Mouse (Mus musculus) kidney, embryonic 16.5 days (tissue): Measurements from ENCODE around the gene Rwdd3. TPM values are rescaled to one million over a fixed set of nuclear protein-coding genes. Genes with fewer than 3 reads are reported as not detected.

Experiments used
- ATAC-seq: fragments of 200-750 bp; cut with Nextera tagmentation; 2 replicates; pipeline ENCODE4 v1.8.0; 2017; ENCODE audit warnings: moderate TSS enrichment; ENCODE audit not compliant: low FRiP score, low TSS enrichment
- H3K27ac ChIP-seq: fragments of 300-500 bp; sonication (generic); 2 replicates; pipeline ENCODE4 v1.5.1; 2014; ENCODE audit warnings: low read length
- H3K27me3 ChIP-seq: fragments of 300-500 bp; sonication (generic); 2 replicates; pipeline ENCODE4 v1.6.1; 2014; ENCODE audit warnings: low read length, control low read depth, mixed read lengths; ENCODE audit not compliant: insufficient read depth
- H3K36me3 ChIP-seq: fragments of 300-500 bp; sonication (generic); 2 replicates; pipeline ENCODE4 v1.6.1; 2014; ENCODE audit warnings: low read length, control low read depth, mixed read lengths; ENCODE audit not compliant: insufficient read depth
- H3K4me1 ChIP-seq: fragments of 300-500 bp; sonication (generic); 2 replicates; pipeline ENCODE4 v1.6.1; 2014; ENCODE audit warnings: low read length, control low read depth, mixed read lengths; ENCODE audit not compliant: insufficient read depth
- H3K4me2 ChIP-seq: fragments of 300-500 bp; sonication (generic); replicated peaks from 2 replicates; pipeline ENCODE4 v1.6.1; 2014; ENCODE audit warnings: low read depth, low read length
- H3K4me3 ChIP-seq: fragments of 300-500 bp; sonication (generic); 2 replicates; pipeline ENCODE4 v1.5.1; 2014; ENCODE audit warnings: mild to moderate bottlenecking, low read length
- H3K9ac ChIP-seq: fragments of 300-500 bp; sonication (generic); replicated peaks from 2 replicates; pipeline ENCODE4 v1.6.1; 2014; ENCODE audit warnings: low read length
- H3K9me3 ChIP-seq: fragments of 300-500 bp; sonication (generic); 2 replicates; pipeline ENCODE4 v1.6.1; 2016; ENCODE audit warnings: low read length, control low read depth
- WGBS: fragments of 180-500 bp; shearing (Covaris S2); extraction: QIAGEN DNeasy Blood & Tissue Kit; methylation state at CpG from one replicate; pipeline ENCODE4 v1.1.7; 2014; 5-methylcytosine and 5-hydroxymethylcytosine counted together
- polyA plus RNA-seq: library from polyadenylated mRNA; unstranded; fragments of >200 nt; fragmentation: Nextera tagmentation; extraction: Ambion mirVana; gene quantifications from 2 replicates; pipeline ENCODE4 v1.2.1, GENCODE M21; 2015

The Rwdd3 gene
- polyA plus RNA-seq, 1 experiment from 2014 or later, result 5.4 TPM

DNA sequence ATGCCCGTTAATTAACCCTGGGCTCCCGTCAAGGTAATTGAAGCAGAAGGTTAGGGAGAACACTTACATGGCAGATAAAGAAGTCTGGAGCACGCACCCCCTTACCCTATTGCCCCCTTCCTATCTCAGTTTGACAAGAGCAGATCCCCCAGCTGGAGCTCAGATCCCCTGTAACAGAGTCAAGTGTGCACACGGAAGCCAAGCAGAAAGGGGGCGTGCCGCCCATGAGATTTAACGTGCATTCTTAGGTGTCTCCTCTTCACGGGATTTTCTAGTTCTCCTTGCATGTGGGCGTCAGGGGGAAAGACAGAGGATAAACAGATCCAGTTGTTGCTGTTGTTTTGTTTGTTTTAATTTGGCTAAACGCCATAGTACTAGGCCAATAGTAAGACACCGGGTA, 37.6 kb downstream of the Rwdd3 start:
- Histone ChIP-seq H3K27ac (no peak overlapping the region), H3K9me3 (peaks cover under 1% of the 10 kb centered on the region; the same call in 1 of the 2 replicates), H3K9ac (no peak overlapping the region), H3K4me3 (no peak overlapping the region), H3K4me1 (no peaks in the 10 kb centered on the region), H3K27me3 (no peaks in the 10 kb centered on the region), H3K4me2 (no peak overlapping the region), H3K36me3 (no peaks in the 10 kb centered on the region)
- no peak for ATAC-seq
- WGBS, result 71% methylated on average over 11 of the region's 11 CpGs

DNA sequence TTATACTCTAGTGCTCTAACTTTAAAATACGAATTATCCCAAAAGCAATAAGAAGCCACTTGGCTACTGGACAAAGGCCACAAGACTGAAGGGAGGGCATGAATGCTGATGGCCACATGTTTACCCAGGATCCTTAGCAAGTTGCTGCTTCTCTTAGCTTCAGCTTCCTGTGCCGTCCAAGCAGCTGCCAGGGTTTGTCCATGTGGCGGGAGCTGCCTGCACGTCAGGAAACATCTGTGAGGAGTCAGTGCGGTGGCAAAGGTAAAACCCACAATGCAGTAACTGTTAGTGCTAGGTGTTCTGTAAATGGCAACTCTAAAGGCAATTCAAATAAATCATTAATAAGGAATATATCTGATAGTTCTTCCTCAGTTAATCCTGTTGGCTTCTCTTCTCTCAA, 38.5 kb downstream of the Rwdd3 start:
- WGBS, result 80% methylated on average over 5 of the region's 5 CpGs
- H3K27ac ChIP-seq, result no peak overlapping the region
- no peaks in the 10 kb centered on the region for H3K4me1 ChIP-seq
- no peak overlapping the region for H3K4me3 ChIP-seq
- H3K4me2 ChIP-seq, result no peak overlapping the region
- no peaks in the 10 kb centered on the region for H3K36me3 ChIP-seq
- H3K27me3 ChIP-seq, result no peaks in the 10 kb centered on the region
- peaks cover 4% of the 10 kb centered on the region; the same call in 1 of the 2 replicates for H3K9me3 ChIP-seq
- no peak overlapping the region for H3K9ac ChIP-seq
- no peak for ATAC-seq

- no peak overlapping the region for H3K27ac ChIP-seq
- H3K9ac ChIP-seq, result no peak overlapping the region
- no peak overlapping the region for H3K4me2 ChIP-seq
- H3K36me3 ChIP-seq, result no peaks in the 10 kb centered on the region
- 93% methylated on average over 2 of the region's 2 CpGs for WGBS
- no peaks in the 10 kb centered on the region for H3K27me3 ChIP-seq
- no peak overlapping the region for H3K4me3 ChIP-seq
- no peak for ATAC-seq
- peaks cover 4% of the 10 kb centered on the region; the same call in 1 of the 2 replicates for H3K9me3 ChIP-seq
- no peaks in the 10 kb centered on the region for H3K4me1 ChIP-seq
Measured at GRCm38 (mm10) chr3:121127171-121127570, 44.3 kb downstream of the Rwdd3 start.

DNA sequence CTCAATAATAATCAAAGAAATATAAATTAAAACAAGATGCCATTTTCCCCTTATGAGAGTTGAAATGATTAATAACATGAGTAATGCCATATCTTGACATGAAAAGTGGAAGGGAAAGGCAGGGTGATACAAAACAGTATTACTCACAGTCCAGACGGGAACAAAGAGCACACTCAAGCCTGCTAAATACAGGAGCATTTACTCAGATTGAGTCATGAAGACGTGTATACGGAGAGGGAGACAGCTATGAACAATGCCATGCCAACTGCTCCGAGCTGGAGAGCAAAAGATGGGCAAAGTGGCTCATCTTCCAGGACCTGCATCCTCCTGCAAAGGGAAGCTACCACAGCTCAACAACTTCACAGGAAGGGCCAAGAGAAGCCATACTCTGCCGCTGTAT, 45.0 kb downstream of the Rwdd3 start:
- no peaks in the 10 kb centered on the region for H3K36me3 ChIP-seq
- H3K4me1 ChIP-seq, result no peaks in the 10 kb centered on the region
- H3K4me2 ChIP-seq, result no peak overlapping the region
- no peak overlapping the region for H3K27ac ChIP-seq
- H3K4me3 ChIP-seq, result no peak overlapping the region
- no peak for ATAC-seq
- no peak overlapping the region for H3K9ac ChIP-seq
- no peaks in the 10 kb centered on the region for H3K27me3 ChIP-seq
- WGBS, result 87% methylated on average over 5 of the region's 5 CpGs
- H3K9me3 ChIP-seq, result peaks cover 4% of the 10 kb centered on the region; the same call in 1 of the 2 replicates

DNA sequence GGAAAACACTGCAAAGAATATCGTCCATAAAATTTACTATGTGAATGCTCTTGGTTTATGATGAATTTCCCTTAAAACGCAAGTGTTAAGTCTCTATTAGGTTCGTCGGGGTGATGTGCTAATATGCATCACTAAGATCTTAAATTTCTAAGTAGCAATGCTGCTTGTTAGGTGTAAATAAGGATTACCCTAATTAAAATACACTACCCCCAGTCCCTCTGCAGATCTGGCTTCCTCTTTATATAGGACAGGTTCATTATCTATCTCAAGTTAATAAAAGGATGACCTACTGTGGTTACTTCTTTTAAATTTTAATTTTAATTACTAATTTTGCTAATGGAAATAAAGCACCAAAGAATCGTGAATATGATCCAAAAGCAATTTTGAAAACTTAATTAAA, 50.4 kb downstream of the Rwdd3 start:
- Histone ChIP-seq H3K4me2 (no peak overlapping the region), H3K9me3 (no peaks in the 10 kb centered on the region), H3K36me3 (no peaks in the 10 kb centered on the region), H3K27me3 (no peaks in the 10 kb centered on the region), H3K4me3 (no peak overlapping the region), H3K27ac (no peak overlapping the region), H3K9ac (no peak overlapping the region), H3K4me1 (no peaks in the 10 kb centered on the region)
- no peak for ATAC-seq
- WGBS, result 84% methylated on average over 5 of the region's 5 CpGs

DNA sequence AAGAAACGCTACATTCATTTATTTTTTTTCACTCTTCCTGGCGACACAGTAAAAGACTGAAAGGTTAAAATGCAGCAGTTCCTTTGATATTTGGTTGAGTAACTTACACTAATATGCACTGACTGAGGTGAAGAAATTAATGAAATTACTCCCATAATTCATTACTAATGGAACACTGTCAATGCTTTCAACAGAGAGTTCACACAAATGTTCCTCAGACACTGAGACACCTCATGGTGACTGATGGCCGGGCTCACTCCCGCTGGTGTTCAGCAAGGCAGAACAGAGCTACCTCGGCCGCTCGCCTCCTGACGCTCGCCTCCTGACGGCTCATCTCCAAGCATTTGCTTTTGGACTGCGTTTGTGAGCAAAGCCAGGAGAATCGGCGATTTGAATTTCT, 54.9 kb downstream of the Rwdd3 start:
- H3K4me2 ChIP-seq, result no peak overlapping the region
- peak; percentile 61; the same call in 1 of the 2 replicates for ATAC-seq
- WGBS, result 39% methylated on average over 13 of the region's 13 CpGs

GRCm38 (mm10) chr3:121116067-121116466, 55.4 kb downstream of the Rwdd3 start:
- H3K4me1 ChIP-seq, result no peaks in the 10 kb centered on the region
- H3K9ac ChIP-seq, result no peak overlapping the region
- 56% methylated on average over 5 of the region's 5 CpGs for WGBS
- H3K36me3 ChIP-seq, result no peaks in the 10 kb centered on the region
- H3K4me2 ChIP-seq, result no peak overlapping the region
- ATAC-seq, result no peak; the same call in 1 of the 2 replicates
- H3K4me3 ChIP-seq, result no peak overlapping the region
- no peak overlapping the region for H3K27ac ChIP-seq
- H3K9me3 ChIP-seq, result no peaks in the 10 kb centered on the region
- no peaks in the 10 kb centered on the region for H3K27me3 ChIP-seq

More for the DNA sequence above, 54.9 kb downstream of the Rwdd3 start:
- Histone ChIP-seq H3K9ac (no peak overlapping the region), H3K27ac (no peak overlapping the region), H3K27me3 (no peaks in the 10 kb centered on the region), H3K4me1 (no peaks in the 10 kb centered on the region), H3K9me3 (no peaks in the 10 kb centered on the region), H3K36me3 (no peaks in the 10 kb centered on the region), H3K4me3 (no peak overlapping the region)

- Histone ChIP-seq H3K9me3 (no peaks in the 10 kb centered on the region), H3K36me3 (no peaks in the 10 kb centered on the region), H3K9ac (no peak overlapping the region), H3K4me2 (no peak overlapping the region), H3K27ac (no peak overlapping the region), H3K4me1 (no peaks in the 10 kb centered on the region), H3K27me3 (no peaks in the 10 kb centered on the region), H3K4me3 (no peak overlapping the region)
- ATAC-seq, result no peak
- 75% methylated on average over 8 of the region's 8 CpGs for WGBS
Measured at GRCm38 (mm10) chr3:121111068-121111467, 60.4 kb downstream of the Rwdd3 start.

DNA sequence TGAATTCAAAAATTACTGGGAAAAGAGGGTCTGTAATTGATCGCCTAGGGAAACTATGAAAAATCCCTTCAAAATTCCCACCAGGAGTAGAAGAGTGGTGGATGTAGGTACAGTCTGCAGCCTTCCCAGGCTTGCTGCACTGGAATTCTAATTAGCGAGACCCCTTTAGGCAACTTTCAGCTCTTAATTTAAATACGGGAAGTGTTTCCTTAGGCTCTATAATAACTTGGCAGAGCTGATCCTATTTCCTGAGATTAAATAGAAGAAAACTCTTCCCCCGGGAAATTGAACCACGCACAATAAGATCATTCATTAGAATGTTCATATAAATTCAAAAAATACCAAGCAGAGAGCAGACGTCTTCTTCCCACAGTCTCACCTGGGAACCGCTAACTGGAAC, 61.1 kb downstream of the Rwdd3 start:
- H3K36me3 ChIP-seq, result no peaks in the 10 kb centered on the region
- H3K9me3 ChIP-seq, result no peaks in the 10 kb centered on the region
- no peak overlapping the region for H3K4me3 ChIP-seq
- WGBS, result 63% methylated on average over 7 of the region's 7 CpGs
- no peak overlapping the region for H3K9ac ChIP-seq
- no peaks in the 10 kb centered on the region for H3K4me1 ChIP-seq
- no peak for ATAC-seq
- no peak overlapping the region for H3K4me2 ChIP-seq
- H3K27me3 ChIP-seq, result no peaks in the 10 kb centered on the region
- no peak overlapping the region for H3K27ac ChIP-seq

DNA sequence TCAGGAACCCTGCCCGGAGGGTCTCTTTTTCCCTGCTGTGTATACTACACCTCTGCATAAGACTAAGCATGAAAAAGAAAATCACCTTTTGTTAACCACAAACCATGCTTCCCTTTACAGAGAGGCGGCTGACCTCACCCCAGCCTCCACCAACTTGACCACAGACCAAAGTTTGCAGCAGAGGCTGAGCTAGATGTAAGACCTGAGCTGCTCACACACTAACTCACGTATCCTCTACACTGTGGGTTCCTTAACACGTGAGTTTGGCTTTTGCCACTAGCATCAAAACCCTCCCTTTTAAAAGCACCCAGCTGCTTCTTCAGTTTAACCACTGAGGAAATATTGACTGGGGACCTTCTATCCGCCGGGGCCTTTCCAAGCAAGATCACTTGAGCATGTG, 64.0 kb downstream of the Rwdd3 start:
- Histone ChIP-seq H3K9me3 (no peaks in the 10 kb centered on the region), H3K27me3 (no peaks in the 10 kb centered on the region), H3K4me3 (no peak overlapping the region), H3K27ac (no peak overlapping the region), H3K4me1 (no peaks in the 10 kb centered on the region), H3K9ac (no peak overlapping the region), H3K36me3 (no peaks in the 10 kb centered on the region), H3K4me2 (no peak overlapping the region)
- 85% methylated on average over 6 of the region's 6 CpGs for WGBS
- ATAC-seq, result no peak

GRCm38 (mm10) chr3:121105408-121105708, 66.1 kb downstream of the Rwdd3 start:
- H3K9ac ChIP-seq, result no peak overlapping the region
- WGBS, result 73% methylated on average over 5 of the region's 5 CpGs
- no peak overlapping the region; the same call in 1 of the 2 replicates for H3K4me3 ChIP-seq
- no peaks in the 10 kb centered on the region for H3K4me1 ChIP-seq
- ATAC-seq, result peak; percentile 34; the same call in 1 of the 2 replicates
- no peak overlapping the region for H3K27ac ChIP-seq
- H3K9me3 ChIP-seq, result no peaks in the 10 kb centered on the region
- H3K4me2 ChIP-seq, result peak overlapping the region; percentile 42
- no peaks in the 10 kb centered on the region for H3K36me3 ChIP-seq
- no peaks in the 10 kb centered on the region for H3K27me3 ChIP-seq
